Mouse (Mus musculus) ES-Bruce4 (cell line): ENCODE measurements around the gene Bola1. TPM values are rescaled to one million over a fixed set of nuclear protein-coding genes. Genes with fewer than 3 reads are reported as not detected.
"Not testable (repeated sequence)": the region's sequence is repeated elsewhere in the genome, so short reads cannot be mapped to it uniquely, and the experiment has no call there.

Experiments used
- H3K27ac ChIP-seq: 2 replicates; pipeline ENCODE4 v1.5.1; 2012; ENCODE audit warnings: low read length, inconsistent platforms; ENCODE audit not compliant: insufficient read depth
- H3K27me3 ChIP-seq: 2 replicates; pipeline ENCODE4 v1.6.1; 2012; ENCODE audit warnings: mild to moderate bottlenecking, low read length, inconsistent platforms; ENCODE audit not compliant: control insufficient read depth, poor library complexity, insufficient read depth, severe bottlenecking
- H3K36me3 ChIP-seq: 2 replicates; pipeline ENCODE4 v1.6.1; 2012; ENCODE audit warnings: inconsistent platforms, mild to moderate bottlenecking, low read length, moderate library complexity; ENCODE audit not compliant: control insufficient read depth, poor library complexity, insufficient read depth, severe bottlenecking
- H3K4me1 ChIP-seq: one replicate; pipeline ENCODE4 v1.8.1; 2011; ENCODE audit warnings: low read length; ENCODE audit not compliant: control insufficient read depth, insufficient read depth
- H3K4me3 ChIP-seq: 2 replicates; pipeline ENCODE4 v1.5.1; 2011; ENCODE audit warnings: low read depth, mild to moderate bottlenecking, low read length
- H3K9ac ChIP-seq: 2 replicates; pipeline ENCODE4 v1.6.1; 2012; ENCODE audit warnings: low read depth, mild to moderate bottlenecking, inconsistent platforms; ENCODE audit not compliant: poor library complexity, severe bottlenecking
- H3K9me3 ChIP-seq: replicated peaks from 2 replicates; pipeline ENCODE4 v1.6.1; 2012; ENCODE audit warnings: mild to moderate bottlenecking, low read length, inconsistent platforms; ENCODE audit not compliant: control insufficient read depth, poor library complexity, insufficient read depth, severe bottlenecking
- CTCF ChIP-seq: IDR thresholded peaks from one replicate; pipeline ENCODE4 v1.8.1; 2011; ENCODE audit warnings: low read depth, low read length
- EP300 ChIP-seq: IDR thresholded peaks from 2 replicates; pipeline ENCODE4 v1.6.1; 2011; ENCODE audit warnings: low read depth, low read length; ENCODE audit not compliant: insufficient read depth
- POLR2A ChIP-seq: IDR thresholded peaks from one replicate; pipeline ENCODE4 v1.8.1; 2011; ENCODE audit warnings: low read length; ENCODE audit not compliant: insufficient read depth
- polyA plus RNA-seq: library from polyadenylated mRNA; stranded (reverse); fragments of >200 nt; gene quantifications from 2 replicates; pipeline ENCODE4 v1.2.4, GENCODE M21; 2011; ENCODE audit warnings: low read depth; ENCODE audit not compliant: missing spikeins, insufficient read depth, insufficient read length

Gene Bola1
- polyA plus RNA-seq: 18.1 and 27.8 TPM in 2 replicates

DNA sequence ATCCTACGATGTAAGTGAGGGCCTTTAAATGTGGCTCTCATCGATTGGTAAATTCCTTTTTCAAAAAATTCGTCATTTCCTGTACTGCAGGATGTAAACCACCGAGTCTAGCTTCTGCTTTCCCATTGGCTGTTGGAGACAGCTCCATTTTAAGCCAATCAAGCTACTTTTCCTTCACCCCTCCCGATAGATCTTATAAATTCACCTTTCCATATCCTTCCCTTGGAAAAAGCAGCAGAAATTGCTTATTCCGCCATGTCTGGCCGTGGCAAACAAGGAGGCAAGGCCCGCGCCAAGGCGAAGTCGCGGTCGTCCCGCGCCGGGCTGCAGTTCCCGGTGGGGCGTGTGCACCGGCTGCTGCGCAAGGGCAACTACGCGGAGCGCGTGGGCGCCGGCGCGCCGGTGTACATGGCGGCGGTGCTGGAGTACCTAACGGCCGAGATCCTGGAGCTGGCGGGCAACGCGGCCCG is at the start of gene Bola1, which contains the start of gene Hist2h2ab:
Bola1 (minus strand) TSS at position 49 of the 470 bp plus-strand sequence.
Hist2h2ab (plus strand) TSS at position 205 of the 470 bp plus-strand sequence.
- Histone ChIP-seq H3K36me3 (no peaks in the 10 kb centered on the region), H3K27ac (peak within 1 kb of the TSS; percentile 98), H3K4me3 (peak within 1 kb of the TSS; percentile 89), H3K9ac (peak within 1 kb of the TSS; percentile 97), H3K4me1 (no peaks in the 10 kb centered on the region), H3K27me3 (no peaks in the 10 kb centered on the region), H3K9me3 (no peaks in the 10 kb centered on the region)
- TF ChIP-seq POLR2A (no peak), CTCF (no peak), EP300 (no peak)

DNA sequence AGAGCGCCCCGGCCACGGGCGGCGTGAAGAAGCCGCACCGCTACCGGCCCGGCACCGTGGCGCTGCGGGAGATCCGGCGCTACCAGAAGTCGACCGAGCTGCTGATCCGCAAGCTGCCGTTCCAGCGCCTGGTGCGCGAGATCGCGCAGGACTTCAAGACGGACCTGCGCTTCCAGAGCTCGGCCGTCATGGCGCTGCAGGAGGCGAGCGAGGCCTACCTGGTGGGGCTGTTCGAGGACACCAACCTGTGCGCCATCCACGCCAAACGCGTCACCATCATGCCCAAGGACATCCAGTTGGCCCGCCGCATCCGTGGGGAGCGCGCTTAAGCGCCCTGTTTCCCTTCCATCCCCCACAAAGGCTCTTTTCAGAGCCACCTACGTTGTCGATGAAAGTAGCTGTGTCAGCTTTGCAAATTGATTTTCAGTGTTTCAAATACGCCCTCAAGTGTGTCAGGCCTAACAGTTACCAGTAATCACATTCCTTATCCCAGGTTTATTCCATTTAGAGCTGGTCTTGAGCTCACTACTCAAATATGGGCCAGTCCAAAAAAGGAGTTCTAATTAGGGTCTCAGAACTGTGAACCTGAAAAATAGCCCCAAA is 49.4 kb upstream of the Bola1 start:
- not testable (repeated sequence) for H3K27me3 ChIP-seq, H3K4me1 ChIP-seq

DNA sequence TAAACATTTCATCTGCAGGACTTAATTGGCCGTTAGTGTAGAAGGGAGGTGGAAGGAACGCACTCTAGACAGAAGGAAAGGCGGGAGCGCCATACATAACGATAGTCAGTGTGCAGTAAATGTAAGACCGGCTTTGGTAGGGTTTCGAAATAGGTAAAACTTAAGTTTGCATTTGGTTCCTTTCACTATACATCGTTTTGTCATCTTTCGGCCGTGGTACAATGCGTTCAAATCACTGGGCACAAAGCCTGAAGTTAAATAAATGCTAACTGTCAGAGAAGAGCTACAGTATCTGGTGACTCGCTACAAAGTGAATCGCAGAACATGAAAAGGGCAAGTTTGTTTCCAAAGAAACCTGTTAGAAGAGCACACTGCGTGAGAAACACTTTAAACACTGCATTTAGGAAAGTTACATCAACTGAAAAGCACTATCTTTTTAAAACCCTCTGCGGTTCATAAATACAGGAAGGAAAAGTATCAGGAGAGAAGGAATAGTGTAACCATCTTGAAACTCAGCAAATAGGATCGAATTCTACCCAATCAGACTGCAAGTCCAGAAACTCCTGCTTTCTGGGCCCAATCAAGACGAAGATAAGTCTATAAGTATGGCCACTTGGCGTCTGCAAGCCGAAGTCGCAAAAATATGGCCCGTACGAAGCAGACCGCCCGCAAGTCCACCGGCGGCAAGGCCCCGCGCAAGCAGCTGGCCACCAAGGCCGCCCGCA is 48.7 kb upstream of the Bola1 start, which contains the start of gene Hist2h3b:
Hist2h3b (plus strand) TSS at position 604 of the 725 bp plus-strand sequence.
- Histone ChIP-seq H3K36me3 (no peaks in the 10 kb centered on the region), H3K4me3 (peak within 1 kb of the TSS; percentile 96), H3K27me3 (no peaks in the 10 kb centered on the region), H3K9ac (peak within 1 kb of the TSS; percentile 98), H3K4me1 (no peaks in the 10 kb centered on the region), H3K9me3 (no peaks in the 10 kb centered on the region), H3K27ac (peak within 1 kb of the TSS; percentile 100)
- TF ChIP-seq POLR2A (peak; percentile 78), CTCF (no peak)

More for the DNA sequence above, 49.4 kb upstream of the Bola1 start:
- Histone ChIP-seq H3K27ac (peak overlapping the region; percentile 100), H3K4me3 (peak overlapping the region; percentile 96), H3K9ac (peak overlapping the region; percentile 98)
- not testable (repeated sequence) for H3K9me3 ChIP-seq, H3K36me3 ChIP-seq
- TF ChIP-seq POLR2A: peak; percentile 74

DNA sequence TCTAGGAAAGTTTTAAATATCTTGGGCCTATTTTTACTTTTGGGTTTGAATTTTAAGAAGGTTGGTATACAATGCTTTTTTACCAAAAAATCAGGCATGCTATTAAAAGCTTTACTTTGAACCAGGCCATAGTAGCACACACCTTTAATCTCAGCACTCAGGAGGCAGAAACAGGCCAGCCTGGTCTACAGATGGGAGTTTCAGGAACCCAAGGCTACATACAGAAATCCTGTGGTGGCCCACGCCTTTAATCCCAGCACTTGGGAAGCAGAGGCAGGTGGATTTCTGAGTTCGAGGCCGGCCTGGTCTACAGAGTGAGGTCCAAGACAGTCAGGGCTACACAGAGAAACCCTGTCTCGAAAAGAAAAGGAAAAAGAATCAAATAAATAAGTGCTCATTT is 48.0 kb upstream of the Bola1 start:
- TF ChIP-seq EP300 (no peak), CTCF (no peak), POLR2A (no peak)
- Histone ChIP-seq H3K9ac (peak overlapping the region; percentile 85), H3K36me3 (no peaks in the 10 kb centered on the region), H3K9me3 (no peaks in the 10 kb centered on the region), H3K27me3 (no peaks in the 10 kb centered on the region), H3K4me1 (no peaks in the 10 kb centered on the region), H3K27ac (peak overlapping the region; percentile 98), H3K4me3 (no peak overlapping the region)

DNA sequence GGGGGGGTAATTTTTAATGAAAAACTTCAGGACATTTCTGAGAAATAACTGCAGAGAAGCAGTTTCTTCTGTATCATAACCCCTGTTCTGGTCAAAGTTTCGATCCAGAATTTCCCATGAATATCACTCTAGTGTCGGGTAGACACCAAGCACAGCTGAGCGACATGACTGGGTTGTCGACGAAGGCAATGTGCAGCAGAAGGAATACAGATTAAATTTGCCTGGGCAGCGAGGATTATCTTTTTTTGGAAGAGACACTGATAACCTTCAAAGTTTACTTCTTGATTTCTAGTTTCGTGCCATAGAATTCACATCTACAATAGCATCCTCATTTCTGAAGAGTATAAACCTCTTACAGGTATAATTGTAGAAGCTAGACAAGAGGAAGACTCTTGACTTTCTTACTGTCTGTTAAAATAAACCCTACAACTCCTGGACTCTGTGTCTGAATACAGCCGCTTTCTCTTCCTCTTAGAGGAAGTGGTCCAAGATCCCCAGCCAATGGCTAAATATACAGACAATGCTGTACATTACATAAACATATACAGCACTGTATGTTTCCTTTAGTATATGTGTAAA is 46.7 kb upstream of the Bola1 start:
- no peak for TF ChIP-seq CTCF
- no peak for TF ChIP-seq POLR2A
- TF ChIP-seq EP300: no peak
- H3K27me3 ChIP-seq: no peaks in the 10 kb centered on the region
- no peak overlapping the region for H3K9ac ChIP-seq
- H3K4me1 ChIP-seq: no peaks in the 10 kb centered on the region
- H3K9me3 ChIP-seq: no peaks in the 10 kb centered on the region
- no peak overlapping the region for H3K4me3 ChIP-seq
- no peaks in the 10 kb centered on the region for H3K36me3 ChIP-seq
- no peak overlapping the region for H3K27ac ChIP-seq

DNA sequence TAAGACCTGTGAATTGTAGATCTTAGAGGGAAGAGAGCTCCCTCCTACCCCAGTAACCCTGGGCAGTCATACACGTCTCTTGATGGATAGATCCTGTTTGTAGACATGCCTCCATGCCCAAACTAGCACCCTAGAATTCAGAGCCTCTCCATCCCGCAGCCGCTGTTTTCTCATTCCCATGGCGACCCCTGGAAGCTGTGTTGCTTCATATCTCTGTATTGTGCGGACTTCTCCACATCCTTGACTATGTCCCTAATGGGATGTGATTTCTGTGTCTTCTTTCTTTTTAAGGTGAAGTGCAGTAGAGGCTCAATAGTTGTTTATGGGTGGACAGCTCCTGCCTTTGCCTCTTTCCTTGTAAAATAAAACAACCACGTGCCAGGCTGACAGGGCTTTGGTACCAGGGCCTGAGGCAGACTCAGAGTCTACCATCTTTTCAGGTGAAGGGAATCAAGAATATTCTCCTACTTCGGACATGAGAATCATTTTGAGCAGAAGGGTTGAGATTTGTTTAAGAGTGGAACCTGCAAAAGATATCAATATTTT is 45.0 kb upstream of the Bola1 start:
- no peaks in the 10 kb centered on the region for H3K36me3 ChIP-seq
- no peaks in the 10 kb centered on the region for H3K4me1 ChIP-seq
- TF ChIP-seq CTCF: no peak
- peak overlapping the region; percentile 96 for H3K9ac ChIP-seq
- peak overlapping the region; percentile 92 for H3K27ac ChIP-seq
- peak overlapping the region; percentile 40 for H3K4me3 ChIP-seq
- no peaks in the 10 kb centered on the region for H3K27me3 ChIP-seq
- no peaks in the 10 kb centered on the region for H3K9me3 ChIP-seq
